15 mouse cellular contexts compared by ENCODE assay signal in the genomic region with DNA sequence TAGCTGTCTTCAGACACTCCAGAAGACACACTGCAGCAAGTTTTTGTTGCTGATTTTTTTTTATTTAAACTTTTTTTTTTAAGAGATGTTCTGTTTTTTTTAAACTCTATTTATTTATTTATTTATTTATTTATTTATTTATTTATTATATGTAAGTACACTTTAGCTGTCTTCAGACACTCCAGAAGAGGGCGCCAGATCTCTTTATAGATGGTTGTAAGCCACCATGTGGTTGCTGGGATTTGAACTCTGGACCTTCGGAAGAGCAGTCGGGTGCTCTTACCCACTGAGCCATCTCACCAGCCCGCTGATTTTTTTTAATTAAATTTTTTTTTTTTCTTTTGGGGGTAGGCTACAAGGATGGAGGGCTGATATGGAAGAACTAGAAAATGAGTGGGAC. TPM values are rescaled to one million over a fixed set of nuclear protein-coding genes. Genes with fewer than 3 reads are reported as not detected.
DNase-seq lines count a peak whose midpoint lies in the region; ATAC-seq and TF ChIP-seq lines count a peak whose summit lies in the region.
"Not testable (repeated sequence)": the region's sequence is repeated elsewhere in the genome, so short reads cannot be mapped to it uniquely, and the experiment has no call there.
"Had no signal": no experiment of that assay in that cellular context is flagged by ENCODE, and none has a peak within 500 bp of the region (broad histone marks: within the 10 kb centered on the region; RNA-seq: fewer than 3 reads in every experiment).

No protein-coding gene starts in this region.

- 85% methylated on average over 4 of the region's 4 CpGs for WGBS in lung, embryonic 14.5 days
- WGBS in stomach, postnatal 0 days = 90% methylated on average over 4 of the region's 4 CpGs

- not testable (repeated sequence) for H3K9me3 ChIP-seq in MEL (replicated peaks; ENCODE audit: insufficient read depth, low read length); lung, embryonic 14.5 days (ENCODE audit: low read depth, low read length); stomach, postnatal 0 days (ENCODE audit: control insufficient read depth, low read length)

- not testable (repeated sequence) for H3K27ac ChIP-seq in MEL (ENCODE audit: control insufficient read depth, low read depth, low read length); lung, embryonic 14.5 days (ENCODE audit: low read depth); stomach, postnatal 0 days (replicated peaks)

- not testable (repeated sequence) for TF ChIP-seq POLR2A in MEL (IDR thresholded peaks at IDR 0.05; ENCODE audit: control insufficient read depth in 1 of 2, insufficient read depth in 1 of 2, low read depth in 1 of 2, low read length in 2 of 2, poor library complexity in 1 of 2); brain, embryonic 14.5 days (IDR thresholded peaks at IDR 0.05; ENCODE audit: borderline replicate concordance, extremely low read depth, insufficient read depth, insufficient read length, poor library complexity, severe bottlenecking)

- ATAC-seq in lung, embryonic 14.5 days (ENCODE audit: insufficient read depth); stomach, postnatal 0 days (ENCODE audit: low FRiP score, low TSS enrichment): not testable (repeated sequence)

- TF ChIP-seq EP300 in MEL (IDR thresholded peaks at IDR 0.05; ENCODE audit: low read depth in 1 of 2, low read length in 2 of 2); stomach, postnatal 0 days (optimal IDR thresholded peaks at IDR 0.05): not testable (repeated sequence)

- H3K4me3 ChIP-seq in MEL (ENCODE audit: control insufficient read depth in 1 of 2, insufficient read depth in 1 of 2, low read depth in 2 of 2, low read length in 2 of 2); lung, embryonic 14.5 days (ENCODE audit: low read depth, low read length); stomach, postnatal 0 days (ENCODE audit: low read depth, low read length): not testable (repeated sequence)

- DNase-seq in 3T3-L1 (ENCODE audit: low read depth, low spot score) = peak; percentile 37
- DNase-seq in CD4-positive, CD25-positive, alpha-beta regulatory T cell, adult 2 months (ENCODE audit: low read depth, low spot score) = peak; percentile 47
- peak; percentile 64 for DNase-seq in MEL (ENCODE audit: low read depth, low spot score)
- DNase-seq in brain, embryonic 14.5 days (ENCODE audit: low read depth) = peak; percentile 37
- DNase-seq in induced T-regulatory cell, adult 2 months (ENCODE audit: low read depth) = peak; percentile 32
- peak; percentile 14 for DNase-seq in lung, embryonic 14.5 days
- DNase-seq in stomach, postnatal 0 days (ENCODE audit: low spot score) = not testable (repeated sequence)

- not testable (repeated sequence) for H3K9ac ChIP-seq in MEL (ENCODE audit: control insufficient read depth, low read depth, low read length, poor library complexity, severe bottlenecking); lung, embryonic 14.5 days; stomach, postnatal 0 days (ENCODE audit: low read length)

- not testable (repeated sequence) for H3K79me2 ChIP-seq in MEL (ENCODE audit: control insufficient read depth, insufficient read depth, low read length, poor library complexity)

- H3K36me3 ChIP-seq in MEL (ENCODE audit: control insufficient read depth in 1 of 2, insufficient read depth in 2 of 2, low read length in 2 of 2); lung, embryonic 14.5 days (ENCODE audit: insufficient read depth); stomach, postnatal 0 days (ENCODE audit: control insufficient read depth, insufficient read depth, low read length): not testable (repeated sequence)

- H3K27me3 ChIP-seq in MEL (ENCODE audit: control insufficient read depth in 1 of 2, insufficient read depth in 2 of 2, low read length in 2 of 2); lung, embryonic 14.5 days (ENCODE audit: insufficient read depth, low read length); stomach, postnatal 0 days (ENCODE audit: control insufficient read depth, insufficient read depth, low read length): not testable (repeated sequence)

- TF ChIP-seq RAD21 in MEL (IDR thresholded peaks at IDR 0.05; ENCODE audit: low read depth, low read length) = not testable (repeated sequence)

- not testable (repeated sequence) for TF ChIP-seq CTCF in MEL (IDR thresholded peaks at IDR 0.05 in 2 of 3, conservative IDR thresholded peaks at IDR 0.05 in 1 of 3; ENCODE audit: control insufficient read depth in 1 of 3, insufficient read depth in 1 of 3, low read depth in 2 of 3, low read length in 3 of 3, poor library complexity in 1 of 3, severe bottlenecking in 1 of 3); brain, embryonic 14.5 days (IDR thresholded peaks at IDR 0.05; ENCODE audit: borderline replicate concordance, extremely low read depth, insufficient read depth, insufficient read length); lung, embryonic 14.5 days (IDR thresholded peaks at IDR 0.05; ENCODE audit: low read depth)
- TF ChIP-seq CTCF in stomach, postnatal 0 days (IDR thresholded peaks at IDR 0.05; ENCODE audit: low read depth) = 0 out of 2 replicates have a peak, but pooled peaks have one; percentile 12

- H3K4me1 ChIP-seq in MEL (ENCODE audit: control insufficient read depth in 1 of 2, insufficient read depth in 2 of 2, low read length in 2 of 2) = peaks cover 3 to 11% of the 10 kb centered on the region in 2 experiments; a peak in 3 of 4 replicates
- not testable (repeated sequence) for H3K4me1 ChIP-seq in lung, embryonic 14.5 days (ENCODE audit: insufficient read depth); stomach, postnatal 0 days (replicated peaks; ENCODE audit: control insufficient read depth, insufficient read depth)

- not testable (repeated sequence) for H3K4me2 ChIP-seq in lung, embryonic 14.5 days; stomach, postnatal 0 days (replicated peaks; ENCODE audit: low read depth)

RNA-seq across cellular contexts. Expression of gene Rars, which starts 8.3 kb away (rescaled TPM):
- total RNA-seq in MEL (2012; rRNA removed) = 251 and 268 TPM in 2 replicates
- 100 to 1,000 TPM; 193 to 396 TPM for polyA plus RNA-seq in MEL (2012; ENCODE audit: insufficient read depth in 1 of 2, insufficient read length in 2 of 2, low read depth in 1 of 2, low replicate concordance in 2 of 2, missing spikeins in 1 of 2)
- polyA plus RNA-seq in brain, embryonic 14.5 days (2012; rRNA removed) = 56.4 and 57.1 TPM in 2 replicates
- 91.0 and 95.8 TPM in 2 replicates for polyA plus RNA-seq in lung, embryonic 14.5 days (2014; fragmentation: Nextera tagmentation; extraction: Ambion mirVana)
- 55.8 and 57.0 TPM in 2 replicates for polyA plus RNA-seq in stomach, postnatal 0 days (2015; fragmentation: Nextera tagmentation; extraction: Ambion mirVana)

RNA-seq across cellular contexts. Expression of gene Fbll1, which starts 43.9 kb away (rescaled TPM):
- not detected in 2 replicates for total RNA-seq in MEL (2012; rRNA removed)
- polyA plus RNA-seq in MEL (2012; ENCODE audit: insufficient read depth in 1 of 2, insufficient read length in 2 of 2, low read depth in 1 of 2, low replicate concordance in 2 of 2, missing spikeins in 1 of 2) = not detected
- 82.5 and 83.9 TPM in 2 replicates for polyA plus RNA-seq in brain, embryonic 14.5 days (2012; rRNA removed)
- 0.12 TPM in 1 of 2 replicates, not detected in the other for polyA plus RNA-seq in lung, embryonic 14.5 days (2014; fragmentation: Nextera tagmentation; extraction: Ambion mirVana)
- 0.62 and 1.0 TPM in 2 replicates for polyA plus RNA-seq in stomach, postnatal 0 days (2015; fragmentation: Nextera tagmentation; extraction: Ambion mirVana)
- total RNA-seq: common myeloid progenitor, adult 5-6 weeks; gastrocnemius, adult 8-10 months; gastrocnemius, postnatal 36 days; heart, postnatal 10 days; heart, postnatal 4 days had no signal
- polyA plus RNA-seq: G1E; heart, embryonic 10.5 days; Patski had no signal

Comparison
In these comparisons a context has a peak if more than half of its experiments do, and no peak if none do; other contexts are left out.
1. RNA of gene Fbll1, which starts 43.9 kb away (polyA plus RNA-seq): 82.5 to 83.9 TPM in brain, embryonic 14.5 days; 0.62 to 1.0 TPM in stomach, postnatal 0 days, not detected in MEL and 0.12 TPM in lung, embryonic 14.5 days; every median in the first group is over 10 times any median in the second.